Mouse (Mus musculus): ENCODE measurements around the gene Prss33. TPM values are rescaled to one million over a fixed set of nuclear protein-coding genes. Genes with fewer than 3 reads are reported as not detected.
A peak's percentile ranks its signal among the peaks of the same experiment; 100 is the strongest.
"Not testable (repeated sequence)": the region's sequence is repeated elsewhere in the genome, so short reads cannot be mapped to it uniquely, and the experiment has no call there.

The Prss33 gene
- not detected in 2 replicates for polyA plus RNA-seq (2015; fragmentation: Nextera tagmentation; extraction: Ambion mirVana)

DNA sequence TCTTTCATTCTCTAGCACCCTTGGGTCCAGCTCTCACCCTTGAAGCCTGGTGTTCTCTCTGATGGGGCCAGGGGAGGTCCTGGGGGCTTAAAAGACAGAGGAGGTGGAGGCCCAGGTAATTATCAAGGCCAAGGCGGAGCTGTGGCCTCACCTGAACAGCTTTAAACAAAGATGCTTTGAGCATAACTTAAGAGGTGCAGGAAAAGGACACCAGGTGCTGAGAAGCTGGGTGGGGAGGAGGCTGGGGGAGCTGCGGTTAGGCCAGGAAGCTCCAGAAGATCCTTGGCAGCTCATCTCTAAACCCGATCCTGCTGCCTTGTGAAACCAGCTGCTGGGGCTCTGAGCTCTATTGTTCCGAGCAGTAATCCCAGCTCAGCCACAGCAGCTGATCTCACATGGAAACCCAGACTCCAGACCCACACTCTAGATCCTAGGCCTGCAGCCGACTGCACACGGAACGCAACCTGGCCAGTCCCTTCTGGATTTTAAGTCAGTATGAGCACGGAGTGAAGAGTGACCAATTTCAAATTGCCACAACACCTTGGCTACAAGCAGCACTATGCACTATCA is at the start of gene Prss33:
Gene Prss33, minus strand, starts transcription at position 51 of the 570 bp plus-strand sequence.
- WGBS = 71% methylated on average over 8 of the region's 8 CpGs
- H3K9ac ChIP-seq = no peak within 1 kb of the TSS
- no peak for ATAC-seq (ENCODE audit: insufficient number of reproducible peaks, low FRiP score, low TSS enrichment, low read depth)

DNA sequence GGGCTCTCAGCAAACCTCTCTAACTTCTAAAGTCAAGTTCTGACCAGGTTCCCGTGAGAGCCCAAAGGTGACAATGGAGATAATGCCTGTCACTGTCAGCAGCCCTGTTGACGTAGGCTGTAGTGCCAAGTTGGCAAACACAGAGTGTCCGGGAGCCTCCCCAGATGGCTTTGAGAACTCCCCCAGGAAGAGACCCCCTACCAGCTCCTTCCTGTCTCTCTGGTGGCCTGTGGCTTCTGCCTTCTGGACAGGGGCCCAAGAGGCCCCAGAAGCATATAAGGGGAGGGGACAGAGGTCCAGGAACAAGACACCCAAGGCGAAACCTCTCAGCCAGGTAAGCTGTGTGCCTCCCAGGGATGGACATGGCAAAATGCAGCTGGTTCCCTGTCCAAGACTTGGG is 44.7 kb upstream of the Prss33 start, which contains the start of the genes Dcpp1 and Dcpp2:
Gene Dcpp1, plus strand, starts transcription at position 301 of the 400 bp plus-strand sequence.
Gene Dcpp2, plus strand, starts transcription at position 305 of the 400 bp plus-strand sequence.
- WGBS = 72% methylated on average over 4 of the region's 4 CpGs
- not testable (repeated sequence) for H3K4me1 ChIP-seq; H3K27ac ChIP-seq; ATAC-seq (ENCODE audit: insufficient number of reproducible peaks, low FRiP score, low TSS enrichment, low read depth); H3K27me3 ChIP-seq; H3K4me2 ChIP-seq; H3K36me3 ChIP-seq; H3K9ac ChIP-seq; H3K4me3 ChIP-seq; H3K9me3 ChIP-seq

More for the DNA sequence above, at the start of gene Prss33:
- no peaks in the 10 kb centered on the region for H3K4me1 ChIP-seq
- no peak within 1 kb of the TSS for H3K27ac ChIP-seq
- H3K4me2 ChIP-seq = no peak within 1 kb of the TSS
- no peaks in the 10 kb centered on the region for H3K9me3 ChIP-seq
- no peaks in the 10 kb centered on the region for H3K36me3 ChIP-seq
- no peak within 1 kb of the TSS for H3K4me3 ChIP-seq
- H3K27me3 ChIP-seq = peaks cover 21% of the 10 kb centered on the region

DNA sequence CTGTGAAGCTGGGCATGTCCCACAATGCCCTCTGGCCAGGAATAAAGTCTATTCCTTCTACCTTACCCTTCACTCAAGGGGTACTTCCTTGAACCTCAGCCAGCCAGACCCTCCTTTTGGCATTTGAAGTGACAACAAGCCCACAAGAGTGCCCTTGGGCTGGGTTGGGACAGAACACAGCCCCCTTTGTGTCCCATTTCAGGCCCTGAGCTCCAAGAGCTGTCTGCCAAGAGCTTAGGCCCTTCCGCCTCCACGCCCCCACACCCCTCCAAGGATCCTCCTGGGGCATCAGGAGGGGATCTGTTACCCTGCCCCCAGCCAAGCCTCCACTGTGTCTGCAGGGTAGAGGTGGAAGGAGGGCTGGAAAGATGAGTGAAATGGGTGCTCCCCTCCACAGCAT is 41.3 kb upstream of the Prss33 start:
- Histone ChIP-seq H3K27ac (peak overlapping the region; percentile 27; the same call in 1 of the 2 replicates), H3K36me3 (no peaks in the 10 kb centered on the region), H3K27me3 (no peaks in the 10 kb centered on the region), H3K9me3 (no peaks in the 10 kb centered on the region), H3K4me1 (0 out of 2 replicates have a peak, but pooled peaks cover 4% of the 10 kb centered on the region), H3K4me3 (no peak overlapping the region), H3K4me2 (no peak overlapping the region), H3K9ac (no peak overlapping the region)
- WGBS = 73% methylated on average over 2 of the region's 2 CpGs
- 0 out of 2 replicates have a peak, but pooled peaks have one; percentile 3 for ATAC-seq (ENCODE audit: insufficient number of reproducible peaks, low FRiP score, low TSS enrichment, low read depth)

DNA sequence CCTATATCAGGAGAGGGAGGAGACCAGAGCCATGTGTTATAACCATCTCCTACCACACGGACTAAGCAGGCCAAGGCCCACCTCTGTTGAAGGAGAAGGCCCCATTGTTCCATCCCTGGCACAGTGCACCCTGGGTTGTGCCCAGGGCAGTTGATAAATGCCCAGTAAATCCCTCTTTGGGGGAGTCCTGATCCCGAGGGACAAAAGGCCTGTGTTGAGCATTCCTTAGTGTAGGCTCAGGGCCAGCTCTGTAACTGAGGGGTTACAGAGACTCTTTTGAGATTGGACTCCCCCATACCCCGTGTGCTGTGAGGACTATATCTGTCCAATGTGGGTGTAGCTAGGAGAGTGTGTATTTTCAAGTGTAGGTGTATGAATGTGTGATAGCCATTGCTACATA is 40.9 kb upstream of the Prss33 start:
- Histone ChIP-seq H3K4me3 (no peak overlapping the region), H3K27ac (peak overlapping the region; percentile 27; the same call in 1 of the 2 replicates), H3K36me3 (no peaks in the 10 kb centered on the region), H3K9ac (no peak overlapping the region), H3K9me3 (no peaks in the 10 kb centered on the region), H3K4me2 (no peak overlapping the region), H3K4me1 (0 out of 2 replicates have a peak, but pooled peaks cover 4% of the 10 kb centered on the region), H3K27me3 (no peaks in the 10 kb centered on the region)
- 59% methylated on average over 3 of the region's 3 CpGs for WGBS
- 0 out of 2 replicates have a peak, but pooled peaks have one; percentile 44 for ATAC-seq (ENCODE audit: insufficient number of reproducible peaks, low FRiP score, low TSS enrichment, low read depth)

DNA sequence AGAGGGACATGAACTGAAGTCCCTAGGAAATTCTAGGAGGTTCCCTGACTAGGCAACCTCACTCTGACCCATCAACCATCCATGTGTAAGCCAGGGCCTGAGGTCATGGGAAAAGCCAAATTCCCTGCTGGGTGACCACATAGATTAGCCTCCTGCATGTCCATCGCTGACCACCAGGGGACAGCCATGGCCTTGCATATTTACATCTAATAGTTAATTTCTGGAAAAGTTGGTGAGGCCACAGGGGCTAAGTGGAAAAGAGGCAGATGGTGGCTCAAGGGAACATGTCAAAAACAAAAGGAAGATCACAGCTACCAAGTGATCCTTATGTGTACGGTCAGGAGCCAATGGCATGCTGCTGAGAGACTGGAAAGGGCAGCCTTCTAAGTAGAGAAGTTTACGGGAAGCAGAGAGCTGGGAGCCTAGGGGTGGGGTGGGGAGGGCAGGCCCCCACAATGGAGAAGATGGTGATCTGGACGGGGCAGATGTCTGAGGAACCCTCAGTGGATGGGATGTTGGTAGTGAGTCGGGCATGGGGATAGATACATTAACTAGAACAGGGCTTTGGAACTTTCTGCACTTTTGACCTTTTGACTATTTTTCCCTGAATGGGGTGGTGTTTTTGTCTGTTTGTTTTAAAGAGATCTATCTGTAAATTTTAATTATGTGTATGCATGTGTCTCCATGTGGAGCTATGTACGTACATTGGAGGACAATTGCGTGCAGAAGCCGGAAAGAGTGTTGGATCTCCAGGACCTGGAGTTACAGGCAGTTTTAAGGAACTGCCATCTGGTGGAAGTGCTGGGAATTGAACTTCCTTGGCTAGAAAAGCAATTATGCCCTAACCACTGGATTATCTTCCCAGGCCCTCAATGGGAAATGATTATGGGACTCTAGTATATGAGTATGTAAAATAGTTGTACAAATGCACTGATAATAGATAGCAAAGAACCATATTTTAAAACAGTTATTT is 38.3 kb upstream of the Prss33 start:
- Histone ChIP-seq H3K9ac (no peak overlapping the region), H3K4me1 (0 out of 2 replicates have a peak, but pooled peaks cover 4% of the 10 kb centered on the region), H3K36me3 (no peaks in the 10 kb centered on the region), H3K27ac (no peak overlapping the region), H3K4me3 (no peak overlapping the region), H3K9me3 (no peaks in the 10 kb centered on the region), H3K27me3 (no peaks in the 10 kb centered on the region), H3K4me2 (no peak overlapping the region)
- WGBS = 43% methylated on average over 8 of the region's 8 CpGs
- no peak for ATAC-seq (ENCODE audit: insufficient number of reproducible peaks, low FRiP score, low TSS enrichment, low read depth)

DNA sequence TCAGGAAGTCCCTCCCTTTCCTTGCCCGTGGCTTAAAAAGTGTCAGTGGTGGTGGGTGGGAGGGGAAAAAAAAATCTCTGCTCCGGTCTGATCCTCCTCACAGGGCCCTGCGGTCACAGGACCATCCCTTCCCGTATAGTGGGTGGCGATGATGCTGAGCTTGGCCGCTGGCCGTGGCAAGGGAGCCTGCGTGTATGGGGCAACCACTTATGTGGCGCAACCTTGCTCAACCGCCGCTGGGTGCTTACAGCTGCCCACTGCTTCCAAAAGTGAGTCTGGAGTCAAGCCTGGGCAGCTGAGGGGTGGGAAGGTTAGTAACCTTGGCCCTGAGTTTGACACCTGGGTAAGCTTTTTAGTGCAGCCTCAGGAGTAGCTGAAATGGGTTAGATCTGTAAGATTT is 32.7 kb upstream of the Prss33 start:
- Histone ChIP-seq H3K9ac (no peak overlapping the region), H3K27ac (no peak overlapping the region), H3K9me3 (no peaks in the 10 kb centered on the region), H3K4me1 (no peaks in the 10 kb centered on the region), H3K27me3 (no peaks in the 10 kb centered on the region), H3K4me2 (no peak overlapping the region), H3K4me3 (no peak overlapping the region), H3K36me3 (no peaks in the 10 kb centered on the region)
- WGBS = 87% methylated on average over 11 of the region's 11 CpGs
- ATAC-seq (ENCODE audit: insufficient number of reproducible peaks, low FRiP score, low TSS enrichment, low read depth) = no peak

DNA sequence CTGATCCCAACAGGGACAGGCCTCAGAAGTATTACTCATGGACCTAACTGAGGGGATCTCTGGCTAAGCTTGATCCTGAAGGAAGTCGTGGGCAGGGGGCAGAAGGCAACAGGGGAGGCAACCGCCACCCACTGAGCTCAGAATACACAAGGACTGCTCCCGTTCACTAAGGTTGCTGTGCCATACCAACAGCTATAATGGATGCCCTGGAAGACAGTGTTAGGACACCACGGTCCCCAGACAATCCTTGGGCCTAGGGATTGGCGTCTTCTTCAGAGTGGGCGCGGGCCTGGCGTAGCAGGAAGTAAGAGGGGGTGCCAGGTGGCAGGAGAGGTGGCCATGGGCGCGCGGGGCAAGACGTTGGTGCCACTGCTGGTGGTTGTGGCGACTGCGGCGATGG is 31.9 kb upstream of the Prss33 start, which contains the start of gene Prss21:
Gene Prss21, plus strand, starts transcription at position 301 of the 400 bp plus-strand sequence.
- Histone ChIP-seq H3K4me1 (no peaks in the 10 kb centered on the region), H3K4me2 (no peak within 1 kb of the TSS), H3K9me3 (no peaks in the 10 kb centered on the region), H3K9ac (no peak within 1 kb of the TSS), H3K4me3 (no peak within 1 kb of the TSS), H3K27ac (no peak within 1 kb of the TSS), H3K27me3 (no peaks in the 10 kb centered on the region), H3K36me3 (no peaks in the 10 kb centered on the region)
- 87% methylated on average over 15 of the region's 15 CpGs for WGBS
- no peak for ATAC-seq (ENCODE audit: insufficient number of reproducible peaks, low FRiP score, low TSS enrichment, low read depth)

DNA sequence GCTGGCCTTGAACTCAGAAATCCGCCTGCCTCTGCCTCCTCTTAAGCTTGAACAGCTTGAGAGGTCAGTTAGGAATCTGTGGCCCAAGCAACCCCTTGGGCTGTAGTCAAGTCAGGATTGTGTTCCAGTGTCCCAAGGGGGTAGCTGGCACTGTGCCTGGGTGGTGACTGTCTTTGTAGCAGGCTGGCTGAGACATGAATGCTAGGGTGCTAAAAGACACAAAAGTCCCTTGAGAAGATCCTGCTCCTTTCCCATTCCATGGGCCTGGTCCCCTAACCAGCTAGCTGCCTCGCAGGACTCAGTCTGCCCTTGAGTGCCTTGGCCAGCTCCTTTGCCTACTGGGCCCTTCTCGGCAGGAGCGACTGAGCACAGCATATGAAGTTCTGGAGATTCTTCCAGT is 27.1 kb upstream of the Prss33 start:
- H3K4me3 ChIP-seq = no peak overlapping the region
- no peaks in the 10 kb centered on the region for H3K9me3 ChIP-seq
- H3K4me2 ChIP-seq = no peak overlapping the region
- H3K4me1 ChIP-seq = no peaks in the 10 kb centered on the region
- H3K27me3 ChIP-seq = no peaks in the 10 kb centered on the region
- H3K27ac ChIP-seq = no peak overlapping the region
- H3K9ac ChIP-seq = no peak overlapping the region
- H3K36me3 ChIP-seq = no peaks in the 10 kb centered on the region
- ATAC-seq (ENCODE audit: insufficient number of reproducible peaks, low FRiP score, low TSS enrichment, low read depth) = no peak
- WGBS = 84% methylated on average over 4 of the region's 4 CpGs

DNA sequence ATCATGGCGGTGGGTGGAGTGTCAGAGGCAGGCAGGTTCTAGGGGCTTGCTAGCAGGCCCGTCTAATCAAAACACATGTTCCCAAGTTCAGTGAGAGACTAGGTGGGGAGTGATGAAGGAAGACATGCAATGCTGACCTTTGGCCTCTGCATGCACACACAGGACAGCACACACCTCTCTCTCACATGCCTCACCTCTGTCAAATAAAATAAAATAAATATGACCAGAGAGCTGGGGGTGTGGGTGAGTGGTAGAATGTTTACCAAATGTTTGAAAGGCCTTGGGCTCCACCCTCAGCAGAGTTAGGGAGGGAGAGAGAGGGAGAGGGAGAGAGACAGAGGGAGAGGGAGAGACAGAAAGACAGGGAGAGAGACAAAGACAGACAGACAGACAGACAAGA is 22.1 kb upstream of the Prss33 start:
- 66% methylated on average over 2 of the region's 2 CpGs for WGBS

DNA sequence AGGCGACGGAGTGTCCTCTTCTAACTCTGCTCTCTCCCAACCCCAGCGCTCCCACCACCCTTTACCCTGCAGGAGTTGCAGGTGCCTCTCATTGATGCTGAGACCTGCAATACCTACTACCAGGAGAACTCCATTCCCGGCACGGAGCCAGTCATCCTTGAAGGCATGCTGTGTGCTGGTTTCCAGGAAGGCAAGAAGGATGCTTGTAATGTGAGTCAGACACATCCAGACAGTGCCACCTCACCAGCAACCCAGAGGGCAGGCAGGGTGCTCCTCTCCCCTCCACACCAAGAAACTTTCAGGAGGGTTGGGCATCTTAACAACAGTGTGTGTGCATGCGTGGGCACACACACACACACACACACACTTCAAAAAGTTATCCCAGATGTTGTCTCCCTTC is 21.3 kb upstream of the Prss33 start:
- Histone ChIP-seq H3K36me3 (no peaks in the 10 kb centered on the region), H3K4me1 (no peaks in the 10 kb centered on the region), H3K9ac (no peak overlapping the region), H3K27me3 (no peaks in the 10 kb centered on the region), H3K27ac (no peak overlapping the region), H3K9me3 (no peaks in the 10 kb centered on the region), H3K4me2 (no peak overlapping the region), H3K4me3 (no peak overlapping the region)
- ATAC-seq (ENCODE audit: insufficient number of reproducible peaks, low FRiP score, low TSS enrichment, low read depth) = no peak
- WGBS = 88% methylated on average over 6 of the region's 6 CpGs

More for the DNA sequence above, 22.1 kb upstream of the Prss33 start:
- Histone ChIP-seq H3K4me1 (no peaks in the 10 kb centered on the region), H3K4me3 (no peak overlapping the region), H3K27ac (no peak overlapping the region), H3K9me3 (no peaks in the 10 kb centered on the region), H3K4me2 (no peak overlapping the region), H3K36me3 (no peaks in the 10 kb centered on the region), H3K27me3 (no peaks in the 10 kb centered on the region), H3K9ac (no peak overlapping the region)
- no peak for ATAC-seq (ENCODE audit: insufficient number of reproducible peaks, low FRiP score, low TSS enrichment, low read depth)

DNA sequence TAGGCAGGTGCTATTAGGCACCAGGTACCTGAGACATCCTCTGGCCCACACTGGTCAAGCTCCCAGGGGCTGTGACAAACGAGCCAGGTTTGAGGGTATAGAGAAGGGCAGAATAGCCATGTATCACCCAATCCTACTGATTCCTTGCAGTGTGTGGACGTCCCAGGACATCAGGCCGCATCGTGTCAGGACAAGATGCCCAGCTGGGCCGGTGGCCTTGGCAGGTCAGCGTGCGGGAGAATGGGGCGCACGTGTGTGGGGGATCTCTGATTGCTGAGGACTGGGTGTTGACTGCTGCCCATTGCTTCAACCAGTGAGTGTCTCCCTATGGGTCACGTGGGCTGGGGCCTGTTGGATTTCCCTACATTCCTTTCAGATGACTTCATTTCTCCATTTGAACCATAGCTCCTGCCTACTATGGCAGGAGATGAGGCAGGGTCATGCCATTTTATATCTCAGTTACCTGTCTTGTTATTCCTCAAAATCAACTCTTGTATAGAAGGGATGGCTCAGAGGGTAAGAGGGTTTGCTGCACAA is 18.4 kb upstream of the Prss33 start:
- no peaks in the 10 kb centered on the region for H3K9me3 ChIP-seq
- H3K4me2 ChIP-seq = no peak overlapping the region
- WGBS = 86% methylated on average over 10 of the region's 10 CpGs
- H3K27me3 ChIP-seq = no peaks in the 10 kb centered on the region
- no peak overlapping the region for H3K4me3 ChIP-seq
- no peaks in the 10 kb centered on the region for H3K36me3 ChIP-seq
- ATAC-seq (ENCODE audit: insufficient number of reproducible peaks, low FRiP score, low TSS enrichment, low read depth) = no peak
- no peak overlapping the region for H3K27ac ChIP-seq
- H3K9ac ChIP-seq = no peak overlapping the region
- H3K4me1 ChIP-seq = no peaks in the 10 kb centered on the region

DNA sequence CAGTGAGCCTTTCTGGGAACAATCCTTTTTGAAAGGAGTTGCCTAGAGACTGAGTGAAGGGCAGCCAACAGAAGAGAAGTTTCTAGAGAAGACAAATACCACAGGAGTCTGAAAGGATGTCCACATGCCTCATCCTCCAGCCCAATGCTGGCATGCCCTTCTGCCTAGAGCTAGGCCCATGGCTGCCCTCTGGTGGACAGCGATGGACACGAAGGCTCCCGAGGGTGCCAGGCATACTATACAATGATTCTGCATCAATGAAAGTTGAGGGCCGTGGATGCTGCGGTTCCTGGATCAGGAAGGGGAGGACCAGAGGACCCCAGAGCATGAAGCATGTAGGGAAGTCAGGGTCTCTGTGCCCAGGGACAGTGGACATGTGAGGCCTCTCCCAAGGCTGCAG is 17.4 kb upstream of the Prss33 start:
- H3K4me3 ChIP-seq = no peak overlapping the region

More for the DNA sequence above, 17.4 kb upstream of the Prss33 start:
- Histone ChIP-seq H3K4me2 (no peak overlapping the region), H3K36me3 (no peaks in the 10 kb centered on the region), H3K9me3 (no peaks in the 10 kb centered on the region), H3K27me3 (no peaks in the 10 kb centered on the region), H3K9ac (no peak overlapping the region), H3K4me1 (no peaks in the 10 kb centered on the region), H3K27ac (no peak overlapping the region)
- ATAC-seq (ENCODE audit: insufficient number of reproducible peaks, low FRiP score, low TSS enrichment, low read depth) = no peak
- WGBS = 36% methylated on average over 5 of the region's 5 CpGs
